Mouse (Mus musculus): ENCODE measurements at regions not wholly inside any gene's neighbourhood (a gene's known extent, or its start where the extent isn't known, plus 50 kb on each side); places are given as distances from the start of the nearest gene placed in this dataset.

GRCm38 (mm10) chr19:52503331-52503730, 239.2 kb downstream of the Ins1 start:
- H3K4me3 ChIP-seq (replicated peaks; ENCODE audit: control insufficient read depth, low read depth, low read length), result no peak overlapping the region
- no peaks in the 10 kb centered on the region for H3K4me1 ChIP-seq (ENCODE audit: control insufficient read depth, insufficient read depth, low read length)

More at GRCm38 (mm10) chr19:52503331-52503730, 239.2 kb downstream of the Ins1 start:
- TF ChIP-seq CTCF (IDR thresholded peaks at IDR 0.05; ENCODE audit: control insufficient read depth, insufficient read depth, low read length) (no peak), POLR2A (IDR thresholded peaks at IDR 0.05; ENCODE audit: borderline replicate concordance, control insufficient read depth, low read depth, low read length) (no peak)
- H3K27ac ChIP-seq (ENCODE audit: control insufficient read depth, insufficient read depth, low read depth, low read length, poor library complexity), result no peak overlapping the region
- WGBS, result 69% methylated on average over 4 of the region's 4 CpGs

All from bone marrow, adult 2 months (tissue).